Mouse (Mus musculus): Measurements from ENCODE around the gene Ndufaf2.

GRCm38 (mm10) chr13:108114257-108114656, 44.2 kb downstream of the Ndufaf2 start:
- no peak for TF ChIP-seq GATA1 (IDR thresholded peaks at IDR 0.05; ENCODE audit: low read length)
- no peak for TF ChIP-seq TAL1 (IDR thresholded peaks at IDR 0.05; ENCODE audit: low read length)
